Mouse (Mus musculus) liver, embryonic 11.5 days (tissue): ENCODE results near the gene Gm6793. TPM values are rescaled to one million over a fixed set of nuclear protein-coding genes. Genes with fewer than 3 reads are reported as not detected.

ENCODE experiments used
- ATAC-seq: fragments of 200-750 bp; cut with Nextera tagmentation; replicated peaks from 2 replicates; pipeline ENCODE4 v1.8.0; 2017; ENCODE audit warnings: moderate number of reproducible peaks, mild to moderate bottlenecking, moderate TSS enrichment, moderate library complexity; ENCODE audit not compliant: low FRiP score
- DNase-seq: peaks from one replicate; pipeline ENCODE4 v3.0.0-alpha.2; 2017; ENCODE audit warnings: low spot score
- H3K27ac ChIP-seq: fragments of 300-500 bp; sonication (generic); 2 replicates; pipeline ENCODE4 v1.5.1; 2014; ENCODE audit warnings: mild to moderate bottlenecking, low read depth, low read length, control low read depth
- H3K27me3 ChIP-seq: fragments of 300-500 bp; sonication (generic); replicated peaks from 2 replicates; pipeline ENCODE4 v1.6.1; 2014; ENCODE audit warnings: low read length, mixed read lengths; ENCODE audit not compliant: control insufficient read depth, insufficient read depth
- H3K36me3 ChIP-seq: fragments of 300-500 bp; sonication (generic); 2 replicates; pipeline ENCODE4 v1.6.1; 2014; ENCODE audit warnings: mild to moderate bottlenecking, low read length, moderate library complexity, mixed read lengths; ENCODE audit not compliant: control insufficient read depth, insufficient read depth
- H3K4me1 ChIP-seq: fragments of 300-500 bp; sonication (generic); replicated peaks from 2 replicates; pipeline ENCODE4 v1.6.1; 2014; ENCODE audit warnings: low read length, mixed read lengths; ENCODE audit not compliant: control insufficient read depth, insufficient read depth
- H3K4me2 ChIP-seq: fragments of 300-500 bp; sonication (generic); 2 replicates; pipeline ENCODE4 v1.6.1; 2014; ENCODE audit warnings: mild to moderate bottlenecking, control low read depth, moderate library complexity
- H3K4me3 ChIP-seq: fragments of 300-500 bp; sonication (generic); 2 replicates; pipeline ENCODE4 v1.5.1; 2014; ENCODE audit warnings: low read depth, low read length, control low read depth
- H3K9ac ChIP-seq: fragments of 300-500 bp; sonication (generic); 2 replicates; pipeline ENCODE4 v1.6.1; 2014; ENCODE audit warnings: low read depth, low read length, control low read depth
- H3K9me3 ChIP-seq: fragments of 300-500 bp; sonication (generic); 2 replicates; pipeline ENCODE4 v1.6.1; 2016; ENCODE audit warnings: low read length, inconsistent platforms, mixed read lengths; ENCODE audit not compliant: control insufficient read depth
- WGBS: fragments of 180-500 bp; shearing (Covaris S2); extraction: QIAGEN DNeasy Blood & Tissue Kit; methylation state at CpG from one replicate; pipeline ENCODE4 v1.1.7; 2014; 5-methylcytosine and 5-hydroxymethylcytosine counted together
- polyA plus RNA-seq: library from polyadenylated mRNA; unstranded; fragments of >200 nt; fragmentation: Nextera tagmentation; extraction: Ambion mirVana; gene quantifications from 2 replicates; pipeline ENCODE4 v1.2.1, GENCODE M21; 2014

The Gm6793 gene
- polyA plus RNA-seq, 1 experiment from 2014 or later, result 1.0 TPM

DNA sequence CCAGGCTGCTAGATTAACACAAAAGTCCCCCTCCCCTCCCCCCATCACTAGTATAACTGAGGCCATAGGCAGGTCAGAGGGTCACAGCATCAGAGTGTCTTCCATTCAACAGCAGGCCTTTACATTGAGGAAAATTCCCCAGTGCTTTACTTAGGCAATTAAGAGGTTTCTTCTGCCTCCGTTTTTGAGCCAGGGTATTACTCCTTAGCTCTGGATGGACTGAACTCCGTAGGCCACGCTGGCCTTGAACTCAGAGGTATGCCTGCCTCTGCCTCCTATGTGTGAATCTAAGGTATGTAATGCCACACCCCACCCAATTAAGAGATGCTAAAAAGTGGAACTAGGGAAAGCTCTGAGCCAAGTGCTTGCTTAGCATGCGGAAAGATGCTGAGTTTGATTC lies 51.3 kb downstream of the Gm6793 start:
- H3K4me3 ChIP-seq, result no peak overlapping the region
- no peaks in the 10 kb centered on the region for H3K4me1 ChIP-seq
- ATAC-seq (no peak), DNase-seq (no peak)
- H3K9ac ChIP-seq, result no peak overlapping the region
- no peak overlapping the region for H3K4me2 ChIP-seq
- no peaks in the 10 kb centered on the region for H3K27me3 ChIP-seq
- no peaks in the 10 kb centered on the region for H3K36me3 ChIP-seq
- H3K9me3 ChIP-seq, result no peaks in the 10 kb centered on the region
- H3K27ac ChIP-seq, result no peak overlapping the region
- WGBS, result 93% methylated on average over 4 of the region's 4 CpGs

Other genes with a start within 250 kb of the Gm6793 start
- 218 and 234 TPM in 2 replicates for gene Cfdp1, start 160.7 kb downstream of the Gm6793 start, polyA plus RNA-seq
- gene Tmem170, start 138.3 kb downstream of the Gm6793 start, polyA plus RNA-seq, result 8.0 and 8.4 TPM in 2 replicates
- 0.35 and 0.41 TPM in 2 replicates for gene Chst5, start 104.6 kb downstream of the Gm6793 start, polyA plus RNA-seq
- gene Tmem231, start 81.2 kb downstream of the Gm6793 start, polyA plus RNA-seq, result 6.7 and 6.8 TPM in 2 replicates
- 136 and 141 TPM in 2 replicates for gene Gabarapl2, start 74.3 kb downstream of the Gm6793 start, polyA plus RNA-seq
- 12.7 and 17.8 TPM in 2 replicates for gene Adat1, start 22.7 kb downstream of the Gm6793 start, polyA plus RNA-seq
- 261 and 283 TPM in 2 replicates for gene Kars, start 3.7 kb downstream of the Gm6793 start, polyA plus RNA-seq
- gene Terf2ip, start 3.6 kb downstream of the Gm6793 start, polyA plus RNA-seq, result 15.2 and 17.3 TPM in 2 replicates